Mouse (Mus musculus) G1E (cell line): Measurements from ENCODE around the gene Mob3a. TPM values are rescaled to one million over a fixed set of nuclear protein-coding genes. Genes with fewer than 3 reads are reported as not detected.

Experiments used
- ATAC-seq: 2 replicates; pipeline ENCODE4 v1.8.0; 2016; ENCODE audit warnings: mild to moderate bottlenecking; ENCODE audit not compliant: insufficient number of reproducible peaks, poor library complexity, low FRiP score, severe bottlenecking; ENCODE audit errors: extremely low read depth
- DNase-seq: peaks from one replicate; pipeline ENCODE4 v3.0.0; 2012; ENCODE audit warnings: low spot score
- H3K27me3 ChIP-seq: 2 replicates; pipeline ENCODE4 v1.6.1; 2012; ENCODE audit warnings: mild to moderate bottlenecking, low read length, inconsistent platforms; ENCODE audit not compliant: insufficient read depth
- H3K36me3 ChIP-seq: replicated peaks from 2 replicates; pipeline ENCODE3; 2012; ENCODE audit warnings: mild to moderate bottlenecking, inconsistent platforms
- H3K4me1 ChIP-seq: 2 replicates; pipeline ENCODE4 v1.6.1; 2012; ENCODE audit warnings: low read depth, low read length, inconsistent platforms, mixed read lengths; ENCODE audit not compliant: insufficient read depth
- H3K4me3 ChIP-seq: 2 replicates; pipeline ENCODE4 v1.5.1; 2012; ENCODE audit warnings: low read depth, mild to moderate bottlenecking, inconsistent platforms, low read length, moderate library complexity, mixed read lengths
- H3K9me3 ChIP-seq: replicated peaks from 2 replicates; pipeline ENCODE4 v1.6.1; 2012; ENCODE audit warnings: inconsistent platforms
- CTCF ChIP-seq: IDR thresholded peaks from 2 replicates; pipeline ENCODE4 v1.5.1; 2012; ENCODE audit warnings: low read depth, low read length, inconsistent platforms, mixed read lengths
- GATA1 ChIP-seq: IDR thresholded peaks from 2 replicates; pipeline ENCODE4 v1.6.1; 2012; ENCODE audit warnings: borderline replicate concordance, low read length, inconsistent platforms, mixed read lengths
- GATA2 ChIP-seq: IDR thresholded peaks from 2 replicates; pipeline ENCODE4 v1.6.1; 2012; ENCODE audit warnings: low read depth, low read length, inconsistent platforms, borderline replicate concordance
- POLR2AphosphoS5 ChIP-seq: IDR thresholded peaks from 2 replicates; pipeline ENCODE4 v1.6.1; 2012; ENCODE audit warnings: low read depth, low read length, inconsistent platforms; ENCODE audit not compliant: insufficient replicate concordance
- TAL1 ChIP-seq: conservative IDR thresholded peaks from 2 replicates; pipeline ENCODE4 v1.6.1; 2012; ENCODE audit warnings: low read depth, low read length, inconsistent platforms, mixed read lengths
- polyA plus RNA-seq: library from polyadenylated mRNA; stranded (reverse); fragments of >175 nt; gene quantifications from 2 replicates; pipeline ENCODE4 v1.2.3, GENCODE M21; 2012
- total RNA-seq, 2 experiments: library from RNA; stranded (forward) in 1 of 2; stranded (reverse) in 1 of 2; fragments of 200-1000 nt in 1 of 2; fragments of >200 nt in 1 of 2; fragmentation: Nextera tagmentation in 1 of 2; gene quantifications; 2 replicates each; pipeline ENCODE4 v1.2.3; 2014 to 2017

Mob3a gene
- total and polyA plus RNA-seq, 3 experiments: 52.8 to 54.2 (median 53.8) TPM

DNA sequence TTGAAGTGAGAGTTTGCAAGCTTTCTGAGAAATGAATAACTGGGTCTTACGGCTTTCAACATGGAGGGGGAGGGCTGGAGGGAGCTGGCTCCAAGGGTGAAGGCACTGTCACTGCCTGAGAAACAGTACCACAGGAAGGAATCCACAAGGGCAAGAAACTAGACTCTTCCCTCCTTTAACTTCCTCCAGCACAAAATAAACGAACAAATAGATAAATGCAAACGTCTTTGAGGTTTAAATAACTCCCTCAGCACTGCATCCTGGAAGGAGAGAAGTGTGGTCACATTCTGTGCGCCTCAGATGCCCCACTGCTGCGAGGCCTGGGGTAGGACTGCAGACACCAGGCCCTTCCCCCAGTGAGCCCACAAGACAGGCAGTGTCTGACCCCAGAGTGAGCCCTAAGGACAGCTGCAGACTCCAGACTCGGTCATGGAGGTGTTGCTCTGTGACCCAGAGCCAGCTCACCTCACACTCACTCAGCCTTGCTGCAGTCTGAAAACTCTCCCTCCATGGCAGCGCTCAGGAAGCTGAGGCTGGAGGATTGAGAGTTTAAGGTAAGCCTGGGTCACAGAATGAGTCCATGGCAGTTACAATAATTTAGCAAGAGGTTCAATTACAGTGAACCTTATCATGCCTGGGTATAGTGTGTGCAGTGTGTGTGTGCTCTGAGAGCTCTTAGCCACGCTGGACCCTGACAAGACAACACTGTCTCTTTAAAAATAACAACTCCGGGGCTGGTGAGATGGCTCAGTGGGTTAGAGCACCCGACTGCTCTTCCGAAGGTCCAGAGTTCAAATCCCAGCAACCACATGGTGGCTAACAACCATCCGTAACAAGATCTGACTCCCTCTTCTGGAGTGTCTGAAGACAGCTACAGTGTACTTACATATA lies 5.0 kb downstream of the Mob3a start:
- peaks cover 73% of the 10 kb centered on the region for H3K36me3 ChIP-seq
- DNase-seq (no peak), ATAC-seq (no peak)
- TF ChIP-seq TAL1 (no peak), POLR2AphosphoS5 (no peak), CTCF (no peak), GATA1 (no peak), GATA2 (no peak)
- no peaks in the 10 kb centered on the region for H3K9me3 ChIP-seq
- H3K27me3 ChIP-seq: no peaks in the 10 kb centered on the region
- peak overlapping the region; percentile 64; the same call in 1 of the 2 replicates for H3K4me3 ChIP-seq
- peaks cover 94% of the 10 kb centered on the region for H3K4me1 ChIP-seq

DNA sequence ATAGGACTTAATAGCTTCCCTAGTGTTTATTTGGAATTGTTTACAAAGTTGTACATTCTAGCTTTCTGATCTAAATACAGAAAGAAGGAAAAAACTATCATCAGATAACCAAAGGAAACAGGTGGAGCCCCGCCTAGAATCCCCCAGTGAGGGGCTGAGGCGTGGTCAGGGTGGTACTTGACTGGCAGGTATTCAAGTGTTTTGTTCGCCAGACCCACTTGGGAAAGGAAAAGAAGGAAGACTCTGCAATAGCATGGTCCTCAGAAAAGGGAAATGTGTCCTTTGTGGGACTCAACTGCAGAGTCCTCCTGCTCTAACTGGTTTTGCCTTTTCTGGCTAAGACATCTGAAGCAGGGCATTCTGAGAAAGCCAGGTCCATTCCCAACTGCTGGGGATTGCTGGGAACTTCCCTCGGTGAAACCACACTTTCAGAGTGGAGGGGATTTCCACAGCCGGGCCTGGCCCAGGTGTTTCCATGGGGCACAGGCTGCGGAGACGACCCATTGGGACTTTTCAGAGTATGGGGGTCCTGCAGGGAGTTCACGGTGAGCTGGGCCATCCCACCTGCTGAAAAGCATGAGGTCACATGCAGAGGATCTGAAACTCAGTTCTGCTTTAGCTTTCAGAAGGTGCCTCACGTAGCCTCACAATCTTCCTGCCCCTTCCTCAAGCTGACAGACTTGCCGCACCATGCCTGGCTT lies 5.8 kb downstream of the Mob3a start:
- Histone ChIP-seq H3K4me1 (peaks cover 98% of the 10 kb centered on the region), H3K9me3 (no peaks in the 10 kb centered on the region), H3K27me3 (no peaks in the 10 kb centered on the region), H3K4me3 (peak overlapping the region; percentile 64; the same call in 1 of the 2 replicates), H3K36me3 (peaks cover 81% of the 10 kb centered on the region)
- TF ChIP-seq TAL1 (no peak), GATA1 (no peak)
- DNase-seq (no peak), ATAC-seq (no peak)

DNA sequence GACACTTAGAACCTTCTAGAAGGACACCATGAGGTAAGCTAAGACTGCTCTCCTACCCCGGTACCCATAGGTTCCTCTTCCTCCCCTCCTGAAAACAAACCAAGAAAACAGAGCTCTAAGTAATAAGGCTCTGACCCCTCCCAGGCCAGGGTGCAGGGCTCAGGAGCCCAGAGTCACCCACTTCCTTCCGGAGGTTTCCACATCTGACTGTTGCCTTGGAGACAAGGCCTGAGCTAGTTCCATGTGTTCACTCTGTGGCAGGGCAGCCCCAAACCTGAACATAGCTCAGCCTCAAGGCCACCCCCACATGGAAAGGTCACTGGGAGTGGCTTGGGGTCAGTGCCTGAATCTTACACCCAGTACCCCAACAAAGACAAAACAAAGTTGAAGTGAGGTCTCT lies 6.6 kb downstream of the Mob3a start:
- peak; percentile 66 for ATAC-seq
- Histone ChIP-seq H3K4me1 (peaks cover 99% of the 10 kb centered on the region), H3K4me3 (peak overlapping the region; percentile 63; the same call in 1 of the 2 replicates), H3K27me3 (no peaks in the 10 kb centered on the region), H3K36me3 (peaks cover 89% of the 10 kb centered on the region), H3K9me3 (no peaks in the 10 kb centered on the region)
- TF ChIP-seq POLR2AphosphoS5 (no peak), TAL1 (no peak), CTCF (no peak), GATA1 (no peak), GATA2 (no peak)
- peak; percentile 72 for DNase-seq

DNA sequence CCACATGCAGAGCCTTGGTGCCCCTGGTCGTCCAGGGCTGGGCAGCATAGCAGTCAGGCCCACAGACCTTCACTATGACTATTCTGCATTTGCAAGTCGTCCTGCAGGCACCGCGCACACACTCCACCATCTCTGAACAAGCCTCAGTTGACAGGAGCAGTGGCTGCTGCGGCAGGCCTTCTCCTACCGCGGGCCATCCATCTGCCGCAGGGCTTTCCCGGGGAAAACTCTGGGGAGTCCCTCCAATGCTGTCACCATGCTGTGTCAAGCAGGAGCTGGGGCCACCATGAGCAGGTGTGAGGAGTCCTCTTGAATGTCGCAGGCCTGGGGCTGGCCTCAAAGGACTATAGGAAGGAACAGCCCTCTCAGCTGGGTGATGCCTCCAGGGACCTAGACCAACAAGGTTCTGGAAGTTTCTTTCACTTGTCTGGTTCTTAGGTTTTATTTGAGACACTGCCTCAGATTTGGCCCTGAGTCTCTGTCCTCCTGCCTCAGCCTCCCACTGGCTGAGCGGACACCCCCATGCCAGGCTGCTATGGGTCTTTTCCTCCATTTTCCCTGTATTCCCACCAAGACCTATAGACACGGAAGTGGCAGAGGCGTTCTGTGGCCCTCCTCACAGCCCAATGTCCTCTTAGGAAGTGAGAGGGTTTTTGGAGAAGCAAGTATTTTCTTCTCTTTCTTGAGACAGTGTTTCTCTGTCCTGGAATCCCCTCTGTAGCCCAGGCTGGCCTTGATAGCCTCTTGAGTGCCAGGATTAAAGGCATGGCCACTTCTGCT lies 7.4 kb downstream of the Mob3a start:
- peaks cover 98% of the 10 kb centered on the region for H3K4me1 ChIP-seq
- H3K27me3 ChIP-seq: no peaks in the 10 kb centered on the region
- DNase-seq: no peak
- peaks cover 91% of the 10 kb centered on the region for H3K36me3 ChIP-seq
- H3K9me3 ChIP-seq: no peaks in the 10 kb centered on the region
- H3K4me3 ChIP-seq: peak overlapping the region; percentile 50; the same call in 1 of the 2 replicates
- ATAC-seq: no peak
- TF ChIP-seq TAL1 (no peak), CTCF (no peak), GATA1 (no peak)

DNA sequence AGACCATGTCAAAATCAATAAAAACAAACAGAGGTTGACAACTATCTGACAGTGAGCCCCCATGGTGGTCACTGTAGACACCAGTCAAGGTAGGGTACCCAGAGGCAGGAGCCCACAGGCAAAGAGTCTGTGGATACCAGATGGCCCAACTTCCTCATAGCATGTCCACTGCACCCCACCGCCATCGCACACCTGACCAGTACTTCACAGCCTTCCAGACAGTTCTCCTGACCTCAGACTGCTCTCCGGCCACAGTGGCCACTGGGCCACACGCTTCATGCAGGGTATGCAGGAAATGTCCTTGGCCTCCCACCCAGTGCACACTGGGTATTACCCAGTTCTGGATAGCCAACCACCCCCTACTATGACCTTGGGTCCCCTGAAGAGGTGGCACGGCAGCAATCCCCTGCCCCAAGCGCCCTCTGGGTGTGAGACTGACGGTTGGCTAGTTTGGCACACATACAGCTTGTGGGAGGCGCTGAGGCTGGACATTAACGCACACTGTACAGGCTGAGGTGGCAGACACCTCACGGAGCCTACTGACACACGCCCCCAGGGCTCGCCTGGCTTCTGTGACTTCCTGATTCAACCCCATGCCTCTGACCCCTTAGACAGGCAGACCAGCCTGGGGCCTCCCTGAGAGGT lies 8.3 kb downstream of the Mob3a start:
- no peak for DNase-seq
- TF ChIP-seq TAL1: no peak
- TF ChIP-seq GATA1: no peak
- no peak for TF ChIP-seq GATA2
- TF ChIP-seq POLR2AphosphoS5: no peak
- TF ChIP-seq CTCF: no peak
- Histone ChIP-seq H3K36me3 (peaks cover 92% of the 10 kb centered on the region), H3K27me3 (no peaks in the 10 kb centered on the region), H3K4me1 (peaks cover 93% of the 10 kb centered on the region), H3K4me3 (peak overlapping the region; percentile 39; the same call in 1 of the 2 replicates), H3K9me3 (no peaks in the 10 kb centered on the region)
- no peak for ATAC-seq
